Mouse (Mus musculus) NIH3T3 (cell line): Measurements from ENCODE around the gene Polr1d.

Source experiments
- DNase-seq: peaks from one replicate; pipeline ENCODE4 v3.0.0-alpha.2; 2012; ENCODE audit warnings: low read depth

The Polr1d gene

GRCm38 (mm10) chr5:147076799-147077165, at the start of gene Polr1d:
Gene Polr1d (plus strand): TSS chr5:147077050.
- no peak for DNase-seq

- no peak for DNase-seq
These were observed 45.6 kb upstream of the Polr1d start for GRCm38 (mm10) chr5:147031281-147031680.

DNA sequence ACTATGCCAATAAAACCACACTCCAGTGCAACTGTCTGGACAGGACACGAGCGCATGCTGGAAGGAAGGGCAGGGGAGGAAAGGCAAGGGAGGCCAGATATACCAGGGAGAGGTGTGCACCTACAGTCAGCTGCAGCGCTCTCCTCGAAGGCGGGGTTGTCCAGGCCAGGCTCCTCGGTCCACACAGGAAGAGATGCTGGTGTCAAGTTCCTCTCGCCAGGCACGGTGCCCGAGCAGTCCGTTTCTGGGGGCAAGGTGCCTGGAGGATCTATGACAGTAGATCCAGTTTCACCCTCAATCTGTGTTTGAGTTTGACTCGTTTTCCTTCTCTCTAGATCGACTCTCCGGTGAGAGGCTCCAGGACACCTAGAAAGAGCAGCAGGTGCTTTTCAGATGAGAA, 43.7 kb upstream of the Polr1d start:
- no peak for DNase-seq

GRCm38 (mm10) chr5:147034283-147034682, 42.6 kb upstream of the Polr1d start:
- DNase-seq = no peak

DNA sequence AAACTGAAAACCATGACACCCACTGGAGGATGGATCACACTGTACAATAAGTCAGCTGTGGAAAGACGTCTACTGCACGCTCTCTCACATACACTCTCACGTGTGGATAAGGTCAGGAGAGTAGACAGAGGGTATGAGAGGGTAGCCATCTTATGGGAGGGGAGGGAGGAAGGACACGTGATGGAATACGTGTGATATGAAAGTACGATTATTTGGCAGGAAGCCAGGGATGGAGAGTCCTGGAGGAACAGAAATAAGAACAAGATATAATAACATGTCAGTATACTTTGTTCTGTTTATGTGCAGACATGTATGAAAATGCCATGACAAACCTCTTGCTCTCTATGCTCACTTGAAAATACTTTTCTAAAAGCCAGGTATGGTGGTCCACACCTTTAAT, 41.5 kb upstream of the Polr1d start:
- no peak for DNase-seq

- no peak for DNase-seq
These were observed 40.8 kb upstream of the Polr1d start for GRCm38 (mm10) chr5:147036028-147036427.

GRCm38 (mm10) chr5:147036661-147037060, 40.2 kb upstream of the Polr1d start:
- peak; percentile 17 for DNase-seq

- DNase-seq = no peak
These were observed 39.2 kb upstream of the Polr1d start for GRCm38 (mm10) chr5:147037601-147038000.

GRCm38 (mm10) chr5:147039394-147039793, 37.5 kb upstream of the Polr1d start:
- DNase-seq = no peak

GRCm38 (mm10) chr5:147041965-147042937, 34.6 kb upstream of the Polr1d start:
- DNase-seq = no peak

- DNase-seq = no peak
These were observed 33.5 kb upstream of the Polr1d start for GRCm38 (mm10) chr5:147043240-147043844.

DNA sequence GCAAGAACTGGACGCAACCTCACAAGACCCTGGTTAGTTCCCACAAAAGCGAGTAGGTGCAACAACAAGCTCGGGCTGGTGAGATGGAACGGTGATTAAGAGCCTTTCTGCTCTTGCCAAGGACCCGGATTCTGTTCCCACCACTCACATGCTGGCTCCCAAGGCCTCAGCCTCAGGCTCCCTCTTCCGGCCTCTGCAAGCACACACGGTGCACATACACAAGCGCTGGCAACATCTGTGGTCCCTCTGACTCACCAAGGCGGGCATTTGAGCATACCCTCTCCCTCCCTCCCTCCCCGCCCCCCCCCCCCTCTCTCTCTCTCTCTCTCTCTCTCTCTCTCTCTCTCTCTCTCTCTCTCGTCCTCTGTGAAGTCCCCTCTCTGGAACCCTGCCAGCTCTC, 31.5 kb upstream of the Polr1d start:
- peak; percentile 20 for DNase-seq

DNA sequence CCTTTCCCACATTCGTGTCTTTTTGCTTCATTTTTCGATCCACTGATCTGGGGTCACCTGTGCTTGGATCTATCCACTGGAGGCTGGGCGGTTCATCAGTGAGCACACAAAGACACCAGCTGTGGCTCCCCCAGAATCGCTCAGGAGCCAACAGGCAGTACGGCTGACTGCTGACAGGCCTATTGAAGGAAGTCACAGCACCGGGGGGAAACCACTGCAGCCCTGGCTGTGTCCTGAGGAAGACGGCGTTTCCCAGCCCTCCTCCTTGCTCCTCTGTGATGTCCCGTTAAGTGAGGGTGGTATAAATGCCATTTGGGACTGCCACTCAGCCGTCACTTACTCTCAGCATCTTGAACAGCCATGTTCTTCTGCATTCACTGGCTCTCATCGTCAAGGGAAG, 30.9 kb upstream of the Polr1d start:
- no peak for DNase-seq

- DNase-seq = no peak
These were observed 27.2 kb upstream of the Polr1d start for GRCm38 (mm10) chr5:147049544-147050209.

DNA sequence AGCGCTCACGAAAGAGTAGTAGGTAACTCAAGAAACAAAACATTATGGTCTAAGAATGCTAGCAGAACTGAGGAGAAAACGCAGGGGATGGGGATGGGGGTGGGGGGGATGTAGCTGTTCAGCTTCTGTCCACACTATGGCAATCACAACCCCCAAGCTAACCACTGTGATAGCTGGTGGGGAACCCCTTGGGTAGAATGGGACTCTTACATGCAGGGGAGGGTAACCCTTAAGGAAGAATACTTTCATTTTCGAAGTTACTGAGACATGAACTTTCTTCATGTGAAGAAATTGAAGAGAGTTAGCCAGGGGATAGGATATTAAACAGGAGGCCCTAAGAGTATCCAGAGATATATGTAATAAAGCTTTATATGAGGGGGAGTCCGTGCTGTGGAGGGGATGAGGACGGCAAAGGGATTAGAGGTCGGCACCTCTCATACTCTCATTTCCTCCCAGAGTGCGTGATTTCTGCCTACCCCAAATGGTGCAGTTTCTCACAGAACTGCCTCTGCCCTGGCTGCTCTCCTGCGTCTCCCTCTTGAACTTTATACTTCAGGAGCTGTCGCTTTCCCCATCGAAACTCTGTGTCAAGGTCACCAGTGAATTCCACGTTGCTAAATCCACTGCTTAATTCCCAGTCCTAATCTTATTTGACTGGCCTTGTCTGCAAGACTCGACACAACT, 25.9 kb upstream of the Polr1d start:
- no peak for DNase-seq

DNA sequence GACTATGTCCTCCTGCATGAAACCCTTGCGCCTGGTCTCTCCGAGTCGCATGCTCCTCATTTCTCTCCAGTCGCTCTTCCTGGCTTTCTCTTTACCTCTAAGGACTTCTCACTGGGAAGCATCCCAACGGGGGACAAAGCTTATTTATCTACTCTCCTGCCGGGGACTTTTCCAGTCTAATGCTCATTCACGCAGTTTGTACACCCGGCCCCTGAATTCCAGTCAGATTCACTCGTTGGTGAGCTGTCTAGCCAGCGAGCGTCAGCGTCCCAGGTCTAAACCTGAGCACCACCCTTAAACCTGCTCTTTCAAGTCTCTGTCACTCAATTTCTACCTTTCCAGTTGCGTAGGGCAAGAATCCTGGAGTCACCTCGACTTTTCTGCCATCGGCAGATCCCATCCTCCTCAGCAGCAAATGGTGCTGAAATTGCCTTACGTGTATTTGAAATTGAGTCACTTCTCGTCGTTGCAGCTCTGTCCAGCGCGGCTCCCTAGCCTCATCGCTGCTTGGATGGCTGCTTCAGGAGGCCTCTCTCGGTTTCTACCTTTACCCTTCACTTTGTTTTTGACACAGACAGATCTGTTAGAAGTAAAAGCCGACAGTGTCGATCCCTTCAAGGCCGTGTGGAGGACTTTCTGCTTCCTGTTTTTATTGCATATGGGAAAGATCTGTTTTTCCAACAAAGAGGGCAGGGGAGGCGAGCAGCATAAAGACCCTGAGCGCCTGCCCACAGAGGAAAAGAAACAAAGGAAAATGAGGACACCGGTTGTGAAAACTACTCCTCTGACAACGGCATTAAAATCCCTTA, 25.1 kb upstream of the Polr1d start:
- no peak for DNase-seq

- no peak for DNase-seq
These were observed 24.6 kb upstream of the Polr1d start for GRCm38 (mm10) chr5:147052309-147052558.

DNA sequence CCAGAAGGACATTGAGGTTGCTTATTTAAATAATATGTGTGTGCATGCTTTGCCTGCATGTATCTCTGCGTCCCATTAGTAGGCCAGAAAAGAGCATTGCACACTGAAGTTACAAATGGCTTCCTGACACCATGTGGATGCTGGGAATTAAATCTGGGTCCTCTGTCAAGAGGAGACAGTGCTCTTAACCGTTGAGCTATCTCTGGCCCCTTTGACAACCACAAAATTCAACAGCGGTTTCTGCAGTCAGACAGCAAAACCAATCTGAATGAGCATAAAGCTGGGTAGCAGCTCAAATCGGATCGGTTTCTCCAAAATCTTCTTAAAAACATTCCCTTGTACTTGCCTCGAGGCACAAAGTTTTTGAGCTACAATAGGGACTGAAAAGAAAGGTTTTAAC, 23.8 kb upstream of the Polr1d start:
- no peak for DNase-seq

- no peak for DNase-seq
These were observed 23.4 kb upstream of the Polr1d start for GRCm38 (mm10) chr5:147053481-147053880.

DNA sequence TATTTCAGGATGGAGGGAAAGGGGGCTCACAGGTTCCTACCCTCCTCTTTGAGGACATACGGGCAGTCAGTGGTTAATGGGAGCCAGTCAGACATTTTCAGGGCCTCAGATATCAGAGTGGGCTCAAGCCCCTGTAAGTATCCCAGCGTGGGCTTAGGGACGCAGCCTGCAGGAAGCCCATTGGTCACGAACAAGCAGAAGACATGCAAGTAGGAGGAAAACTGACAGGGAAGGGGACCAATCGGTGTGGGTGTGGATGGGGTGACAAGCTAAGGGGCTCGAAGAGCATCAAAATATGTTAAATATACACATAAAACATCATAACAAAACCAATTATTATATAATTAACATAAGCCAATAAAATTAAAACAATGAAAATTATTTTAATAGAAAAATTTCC, 22.5 kb upstream of the Polr1d start:
- DNase-seq = no peak

GRCm38 (mm10) chr5:147054747-147055270, 22.0 kb upstream of the Polr1d start:
- DNase-seq = no peak
